Mouse (Mus musculus): Measurements from ENCODE around the gene Grcc10. TPM values are rescaled to one million over a fixed set of nuclear protein-coding genes. Genes with fewer than 3 reads are reported as not detected.

The Grcc10 gene
- polyA plus RNA-seq, 1 experiment from 2014 or later, result 677 TPM

GRCm38 (mm10) chr6:124740211-124740887 lies 825 bp downstream of the Grcc10 start:
- under 1% methylated on average over 25 of the region's 29 CpGs for WGBS
- no peaks in the 10 kb centered on the region for H3K9me3 ChIP-seq
- H3K4me2 ChIP-seq, result peak overlapping the region; percentile 73
- peak; percentile 33 for ATAC-seq (ENCODE audit: low FRiP score)
- H3K27ac ChIP-seq, result peak overlapping the region; percentile 100
- peak overlapping the region; percentile 96 for H3K9ac ChIP-seq
- H3K4me1 ChIP-seq (replicated peaks), result peaks cover 38% of the 10 kb centered on the region
- peaks cover 30% of the 10 kb centered on the region for H3K36me3 ChIP-seq
- H3K4me3 ChIP-seq, result peak overlapping the region; percentile 70
- H3K27me3 ChIP-seq, result no peaks in the 10 kb centered on the region

- H3K4me2 ChIP-seq, result peak overlapping the region; percentile 73
- WGBS, result 87% methylated on average over 10 of the region's 10 CpGs
- peak overlapping the region; percentile 58; the same call in 1 of the 2 replicates for H3K9ac ChIP-seq
- no peaks in the 10 kb centered on the region for H3K9me3 ChIP-seq
- peaks cover 30% of the 10 kb centered on the region for H3K4me1 ChIP-seq (replicated peaks)
- ATAC-seq (ENCODE audit: low FRiP score), result no peak
- peak overlapping the region; percentile 100; the same call in 1 of the 2 replicates for H3K27ac ChIP-seq
- H3K4me3 ChIP-seq, result peak overlapping the region; percentile 70
- H3K36me3 ChIP-seq, result peaks cover 22% of the 10 kb centered on the region
- H3K27me3 ChIP-seq, result no peaks in the 10 kb centered on the region
These were observed 1.9 kb downstream of the Grcc10 start for GRCm38 (mm10) chr6:124739231-124739796.

- Histone ChIP-seq H3K27me3 (no peaks in the 10 kb centered on the region), H3K4me2 (peak within 1 kb of the TSS; percentile 73), H3K9ac (peak within 1 kb of the TSS; percentile 58), H3K36me3 (peaks cover 14% of the 10 kb centered on the region), H3K9me3 (no peaks in the 10 kb centered on the region), H3K4me1 (replicated peaks) (peaks cover 30% of the 10 kb centered on the region), H3K27ac (peak within 1 kb of the TSS; percentile 100; the same call in 1 of the 2 replicates), H3K4me3 (peak within 1 kb of the TSS; percentile 70)
- ATAC-seq (ENCODE audit: low FRiP score), result no peak
- WGBS, result 30% methylated on average over 15 of the region's 15 CpGs
These were observed 2.6 kb downstream of the Grcc10 start, which contains the start of gene Ptpn6 for GRCm38 (mm10) chr6:124738511-124739023. Gene Ptpn6, minus strand, starts transcription at chr6:124738714.

GRCm38 (mm10) chr6:124737040-124737439 lies 4.1 kb downstream of the Grcc10 start:
- ATAC-seq (ENCODE audit: low FRiP score), result no peak
- H3K9me3 ChIP-seq, result no peaks in the 10 kb centered on the region
- H3K36me3 ChIP-seq, result no peaks in the 10 kb centered on the region
- H3K4me3 ChIP-seq, result no peak overlapping the region
- no peaks in the 10 kb centered on the region for H3K27me3 ChIP-seq
- no peak overlapping the region for H3K27ac ChIP-seq
- H3K9ac ChIP-seq, result no peak overlapping the region
- 93% methylated on average over 11 of the region's 11 CpGs for WGBS
- H3K4me2 ChIP-seq, result no peak overlapping the region
- peaks cover 28% of the 10 kb centered on the region for H3K4me1 ChIP-seq (replicated peaks)

- Histone ChIP-seq H3K27me3 (no peaks in the 10 kb centered on the region), H3K9ac (no peak overlapping the region), H3K36me3 (no peaks in the 10 kb centered on the region), H3K9me3 (no peaks in the 10 kb centered on the region), H3K4me2 (no peak overlapping the region), H3K4me1 (replicated peaks) (peaks cover 14% of the 10 kb centered on the region), H3K4me3 (no peak overlapping the region), H3K27ac (no peak overlapping the region)
- WGBS, result 90% methylated on average over 3 of the region's 3 CpGs
- no peak for ATAC-seq (ENCODE audit: low FRiP score)
These were observed 6.8 kb downstream of the Grcc10 start for GRCm38 (mm10) chr6:124734417-124734816.

GRCm38 (mm10) chr6:124732476-124733370 lies 8.5 kb downstream of the Grcc10 start:
- H3K4me1 ChIP-seq (replicated peaks), result no peaks in the 10 kb centered on the region
- no peaks in the 10 kb centered on the region for H3K9me3 ChIP-seq
- H3K4me2 ChIP-seq, result no peak overlapping the region
- no peaks in the 10 kb centered on the region for H3K36me3 ChIP-seq
- no peaks in the 10 kb centered on the region for H3K27me3 ChIP-seq
- no peak overlapping the region for H3K27ac ChIP-seq
- H3K9ac ChIP-seq, result peak overlapping the region; percentile 36
- WGBS, result 57% methylated on average over 19 of the region's 19 CpGs
- no peak overlapping the region for H3K4me3 ChIP-seq
- no peak; the same call in 1 of the 2 replicates for ATAC-seq (ENCODE audit: low FRiP score)

- 84% methylated on average over 7 of the region's 7 CpGs for WGBS
- Histone ChIP-seq H3K27ac (no peak overlapping the region), H3K4me3 (no peak overlapping the region), H3K36me3 (no peaks in the 10 kb centered on the region), H3K4me1 (replicated peaks) (no peaks in the 10 kb centered on the region), H3K27me3 (no peaks in the 10 kb centered on the region), H3K4me2 (no peak overlapping the region), H3K9ac (no peak overlapping the region), H3K9me3 (no peaks in the 10 kb centered on the region)
- ATAC-seq (ENCODE audit: low FRiP score), result no peak
These were observed 10.1 kb downstream of the Grcc10 start for GRCm38 (mm10) chr6:124731038-124731437.

- H3K27ac ChIP-seq, result no peak overlapping the region
- no peak overlapping the region for H3K4me3 ChIP-seq
- H3K27me3 ChIP-seq, result no peaks in the 10 kb centered on the region
- 85% methylated on average over 8 of the region's 8 CpGs for WGBS
- H3K36me3 ChIP-seq, result no peaks in the 10 kb centered on the region
- ATAC-seq (ENCODE audit: low FRiP score), result no peak
- H3K9ac ChIP-seq, result no peak overlapping the region
- no peak overlapping the region for H3K4me2 ChIP-seq
- H3K4me1 ChIP-seq (replicated peaks), result no peaks in the 10 kb centered on the region
- no peaks in the 10 kb centered on the region for H3K9me3 ChIP-seq
These were observed 11.1 kb downstream of the Grcc10 start for GRCm38 (mm10) chr6:124729850-124730705.

- no peaks in the 10 kb centered on the region for H3K36me3 ChIP-seq
- WGBS, result 90% methylated on average over 10 of the region's 10 CpGs
- no peak overlapping the region for H3K27ac ChIP-seq
- no peak overlapping the region for H3K9ac ChIP-seq
- ATAC-seq (ENCODE audit: low FRiP score), result no peak
- H3K4me3 ChIP-seq, result no peak overlapping the region
- H3K4me2 ChIP-seq, result no peak overlapping the region
- no peaks in the 10 kb centered on the region for H3K9me3 ChIP-seq
- no peaks in the 10 kb centered on the region for H3K4me1 ChIP-seq (replicated peaks)
- no peaks in the 10 kb centered on the region for H3K27me3 ChIP-seq
These were observed 12.6 kb downstream of the Grcc10 start for GRCm38 (mm10) chr6:124728621-124729020.

- 89% methylated on average over 10 of the region's 10 CpGs for WGBS
- H3K9me3 ChIP-seq, result no peaks in the 10 kb centered on the region
- no peak overlapping the region for H3K4me3 ChIP-seq
- H3K4me1 ChIP-seq (replicated peaks), result no peaks in the 10 kb centered on the region
- no peaks in the 10 kb centered on the region for H3K36me3 ChIP-seq
- no peaks in the 10 kb centered on the region for H3K27me3 ChIP-seq
- H3K4me2 ChIP-seq, result no peak overlapping the region
- H3K9ac ChIP-seq, result no peak overlapping the region
- no peak for ATAC-seq (ENCODE audit: low FRiP score)
- H3K27ac ChIP-seq, result no peak overlapping the region
These were observed 16.7 kb downstream of the Grcc10 start for GRCm38 (mm10) chr6:124724472-124724871.

- Histone ChIP-seq H3K4me3 (no peak overlapping the region), H3K27ac (no peak overlapping the region), H3K4me1 (replicated peaks) (no peaks in the 10 kb centered on the region), H3K4me2 (no peak overlapping the region), H3K36me3 (no peaks in the 10 kb centered on the region), H3K9ac (no peak overlapping the region), H3K27me3 (no peaks in the 10 kb centered on the region), H3K9me3 (no peaks in the 10 kb centered on the region)
- WGBS, result 86% methylated on average over 8 of the region's 8 CpGs
- no peak for ATAC-seq (ENCODE audit: low FRiP score)
These were observed 17.6 kb downstream of the Grcc10 start for GRCm38 (mm10) chr6:124723541-124723940.

Data from hindbrain, embryonic 13.5 days (tissue).